Mouse (Mus musculus) kidney, embryonic 16.5 days (tissue): ENCODE measurements around the gene Crim1. TPM values are rescaled to one million over a fixed set of nuclear protein-coding genes. Genes with fewer than 3 reads are reported as not detected.

Source experiments
- ATAC-seq: fragments of 200-750 bp; cut with Nextera tagmentation; 2 replicates; pipeline ENCODE4 v1.8.0; 2017; ENCODE audit warnings: moderate TSS enrichment; ENCODE audit not compliant: low FRiP score, low TSS enrichment
- H3K27ac ChIP-seq: fragments of 300-500 bp; sonication (generic); 2 replicates; pipeline ENCODE4 v1.5.1; 2014; ENCODE audit warnings: low read length
- H3K27me3 ChIP-seq: fragments of 300-500 bp; sonication (generic); 2 replicates; pipeline ENCODE4 v1.6.1; 2014; ENCODE audit warnings: low read length, control low read depth, mixed read lengths; ENCODE audit not compliant: insufficient read depth
- H3K36me3 ChIP-seq: fragments of 300-500 bp; sonication (generic); 2 replicates; pipeline ENCODE4 v1.6.1; 2014; ENCODE audit warnings: low read length, control low read depth, mixed read lengths; ENCODE audit not compliant: insufficient read depth
- H3K4me1 ChIP-seq: fragments of 300-500 bp; sonication (generic); 2 replicates; pipeline ENCODE4 v1.6.1; 2014; ENCODE audit warnings: low read length, control low read depth, mixed read lengths; ENCODE audit not compliant: insufficient read depth
- H3K4me2 ChIP-seq: fragments of 300-500 bp; sonication (generic); replicated peaks from 2 replicates; pipeline ENCODE4 v1.6.1; 2014; ENCODE audit warnings: low read depth, low read length
- H3K4me3 ChIP-seq: fragments of 300-500 bp; sonication (generic); 2 replicates; pipeline ENCODE4 v1.5.1; 2014; ENCODE audit warnings: mild to moderate bottlenecking, low read length
- H3K9ac ChIP-seq: fragments of 300-500 bp; sonication (generic); replicated peaks from 2 replicates; pipeline ENCODE4 v1.6.1; 2014; ENCODE audit warnings: low read length
- H3K9me3 ChIP-seq: fragments of 300-500 bp; sonication (generic); 2 replicates; pipeline ENCODE4 v1.6.1; 2016; ENCODE audit warnings: low read length, control low read depth
- WGBS: fragments of 180-500 bp; shearing (Covaris S2); extraction: QIAGEN DNeasy Blood & Tissue Kit; methylation state at CpG from one replicate; pipeline ENCODE4 v1.1.7; 2014; 5-methylcytosine and 5-hydroxymethylcytosine counted together
- polyA plus RNA-seq: library from polyadenylated mRNA; unstranded; fragments of >200 nt; fragmentation: Nextera tagmentation; extraction: Ambion mirVana; gene quantifications from 2 replicates; pipeline ENCODE4 v1.2.1, GENCODE M21; 2015

Crim1 gene
- polyA plus RNA-seq, 1 experiment from 2014 or later: 5.4 TPM

- H3K9ac ChIP-seq: no peak overlapping the region
- no peak overlapping the region for H3K4me3 ChIP-seq
- peaks cover 6% of the 10 kb centered on the region; the same call in 1 of the 2 replicates for H3K36me3 ChIP-seq
- peaks cover 2% of the 10 kb centered on the region; the same call in 1 of the 2 replicates for H3K4me1 ChIP-seq
- no peaks in the 10 kb centered on the region for H3K27me3 ChIP-seq
- H3K4me2 ChIP-seq: no peak overlapping the region
- WGBS: 93% methylated on average over 5 of the region's 5 CpGs
- no peak for ATAC-seq
- H3K9me3 ChIP-seq: no peaks in the 10 kb centered on the region
- no peak overlapping the region for H3K27ac ChIP-seq
Measured at GRCm38 (mm10) chr17:78291030-78291429, 91.0 kb downstream of the Crim1 start.

- Histone ChIP-seq H3K36me3 (peaks cover 6% of the 10 kb centered on the region; the same call in 1 of the 2 replicates), H3K27me3 (no peaks in the 10 kb centered on the region), H3K9me3 (no peaks in the 10 kb centered on the region), H3K9ac (no peak overlapping the region), H3K27ac (no peak overlapping the region), H3K4me2 (no peak overlapping the region), H3K4me1 (peaks cover 2% of the 10 kb centered on the region; the same call in 1 of the 2 replicates), H3K4me3 (no peak overlapping the region)
- no peak for ATAC-seq
- 73% methylated on average over 7 of the region's 7 CpGs for WGBS
Measured at GRCm38 (mm10) chr17:78292301-78292700, 92.3 kb downstream of the Crim1 start.

- no peak for ATAC-seq
Measured at GRCm38 (mm10) chr17:78292827-78293488, 92.9 kb downstream of the Crim1 start.

GRCm38 (mm10) chr17:78295979-78296378, 95.9 kb downstream of the Crim1 start:
- Histone ChIP-seq H3K9me3 (no peaks in the 10 kb centered on the region), H3K4me2 (no peak overlapping the region), H3K4me3 (no peak overlapping the region), H3K27me3 (no peaks in the 10 kb centered on the region), H3K4me1 (peaks cover 8% of the 10 kb centered on the region), H3K36me3 (peaks cover 9% of the 10 kb centered on the region; the same call in 1 of the 2 replicates), H3K27ac (no peak overlapping the region), H3K9ac (no peak overlapping the region)
- ATAC-seq: no peak
- 65% methylated on average over 7 of the region's 7 CpGs for WGBS

More at GRCm38 (mm10) chr17:78292827-78293488, 92.9 kb downstream of the Crim1 start:
- Histone ChIP-seq H3K4me2 (no peak overlapping the region), H3K36me3 (peaks cover 6% of the 10 kb centered on the region; the same call in 1 of the 2 replicates), H3K27me3 (no peaks in the 10 kb centered on the region), H3K27ac (no peak overlapping the region), H3K4me3 (no peak overlapping the region), H3K9ac (no peak overlapping the region), H3K4me1 (peaks cover 2% of the 10 kb centered on the region; the same call in 1 of the 2 replicates), H3K9me3 (no peaks in the 10 kb centered on the region)
- WGBS: 93% methylated on average over 10 of the region's 10 CpGs

- no peaks in the 10 kb centered on the region for H3K9me3 ChIP-seq
- peak; percentile 79 for ATAC-seq
- H3K4me2 ChIP-seq: no peak overlapping the region
- H3K27ac ChIP-seq: no peak overlapping the region
- no peak overlapping the region for H3K9ac ChIP-seq
- WGBS: 76% methylated on average over 5 of the region's 5 CpGs
- peaks cover 6% of the 10 kb centered on the region; the same call in 1 of the 2 replicates for H3K36me3 ChIP-seq
- H3K4me3 ChIP-seq: no peak overlapping the region
- peaks cover 8% of the 10 kb centered on the region for H3K4me1 ChIP-seq
- no peaks in the 10 kb centered on the region for H3K27me3 ChIP-seq
Measured at GRCm38 (mm10) chr17:78298140-78298539, 98.1 kb downstream of the Crim1 start.

GRCm38 (mm10) chr17:78298967-78299540, 99.0 kb downstream of the Crim1 start:
- H3K9me3 ChIP-seq: no peaks in the 10 kb centered on the region
- no peak overlapping the region for H3K27ac ChIP-seq
- WGBS: 60% methylated on average over 8 of the region's 8 CpGs
- H3K4me2 ChIP-seq: no peak overlapping the region
- H3K4me1 ChIP-seq: peaks cover 8% of the 10 kb centered on the region
- ATAC-seq: peak; percentile 43; the same call in 1 of the 2 replicates
- no peak overlapping the region for H3K4me3 ChIP-seq
- H3K36me3 ChIP-seq: peaks cover 5% of the 10 kb centered on the region; the same call in 1 of the 2 replicates
- no peak overlapping the region for H3K9ac ChIP-seq
- H3K27me3 ChIP-seq: no peaks in the 10 kb centered on the region

- Histone ChIP-seq H3K27me3 (no peaks in the 10 kb centered on the region), H3K9me3 (no peaks in the 10 kb centered on the region), H3K4me3 (no peak overlapping the region), H3K9ac (no peak overlapping the region), H3K4me1 (peaks cover 6% of the 10 kb centered on the region; the same call in 1 of the 2 replicates), H3K4me2 (no peak overlapping the region), H3K27ac (no peak overlapping the region), H3K36me3 (peaks cover 5% of the 10 kb centered on the region; the same call in 1 of the 2 replicates)
- WGBS: 81% methylated on average over 2 of the region's 2 CpGs
- ATAC-seq: no peak
Measured at GRCm38 (mm10) chr17:78303053-78303452, 103.0 kb downstream of the Crim1 start.

GRCm38 (mm10) chr17:78304059-78304458, 104.0 kb downstream of the Crim1 start:
- ATAC-seq: no peak
- Histone ChIP-seq H3K36me3 (peaks cover 5% of the 10 kb centered on the region; the same call in 1 of the 2 replicates), H3K4me2 (no peak overlapping the region), H3K9me3 (no peaks in the 10 kb centered on the region), H3K4me3 (no peak overlapping the region), H3K27ac (no peak overlapping the region), H3K4me1 (peaks cover 3% of the 10 kb centered on the region; the same call in 1 of the 2 replicates), H3K9ac (no peak overlapping the region), H3K27me3 (no peaks in the 10 kb centered on the region)
- 83% methylated on average over 13 of the region's 13 CpGs for WGBS

GRCm38 (mm10) chr17:78306434-78306833, 106.4 kb downstream of the Crim1 start:
- no peaks in the 10 kb centered on the region for H3K9me3 ChIP-seq
- H3K4me1 ChIP-seq: no peaks in the 10 kb centered on the region
- H3K27ac ChIP-seq: no peak overlapping the region
- H3K4me3 ChIP-seq: no peak overlapping the region
- no peak overlapping the region for H3K4me2 ChIP-seq
- WGBS: 93% methylated on average over 9 of the region's 9 CpGs
- no peak overlapping the region for H3K9ac ChIP-seq
- no peaks in the 10 kb centered on the region for H3K36me3 ChIP-seq
- no peak for ATAC-seq
- no peaks in the 10 kb centered on the region for H3K27me3 ChIP-seq

GRCm38 (mm10) chr17:78308221-78308620, 108.2 kb downstream of the Crim1 start:
- H3K27ac ChIP-seq: no peak overlapping the region
- 91% methylated on average over 9 of the region's 9 CpGs for WGBS
- no peaks in the 10 kb centered on the region for H3K27me3 ChIP-seq
- H3K36me3 ChIP-seq: no peaks in the 10 kb centered on the region
- H3K4me3 ChIP-seq: no peak overlapping the region
- no peak overlapping the region for H3K9ac ChIP-seq
- no peaks in the 10 kb centered on the region for H3K4me1 ChIP-seq
- no peak overlapping the region for H3K4me2 ChIP-seq
- no peak for ATAC-seq
- no peaks in the 10 kb centered on the region for H3K9me3 ChIP-seq
